Mouse (Mus musculus) bone marrow macrophage, adult 2 months (primary cell): ENCODE results near the gene Cdc25b.

Experiments used
- CTCF ChIP-seq: IDR thresholded peaks from 2 replicates; pipeline ENCODE4 v1.5.1; 2012; ENCODE audit warnings: low read depth, mild to moderate bottlenecking, low read length, moderate library complexity
- POLR2A ChIP-seq: IDR thresholded peaks from 2 replicates; pipeline ENCODE4 v1.6.1; 2012; ENCODE audit warnings: mild to moderate bottlenecking, low read depth, low read length, borderline replicate concordance

- TF ChIP-seq POLR2A = no peak
- no peak for TF ChIP-seq CTCF
Measured at GRCm38 (mm10) chr2:131177932-131178331, 8.8 kb upstream of the Cdc25b start.
